ENCODE assay signal across 9 mouse cellular contexts in the genomic region with DNA sequence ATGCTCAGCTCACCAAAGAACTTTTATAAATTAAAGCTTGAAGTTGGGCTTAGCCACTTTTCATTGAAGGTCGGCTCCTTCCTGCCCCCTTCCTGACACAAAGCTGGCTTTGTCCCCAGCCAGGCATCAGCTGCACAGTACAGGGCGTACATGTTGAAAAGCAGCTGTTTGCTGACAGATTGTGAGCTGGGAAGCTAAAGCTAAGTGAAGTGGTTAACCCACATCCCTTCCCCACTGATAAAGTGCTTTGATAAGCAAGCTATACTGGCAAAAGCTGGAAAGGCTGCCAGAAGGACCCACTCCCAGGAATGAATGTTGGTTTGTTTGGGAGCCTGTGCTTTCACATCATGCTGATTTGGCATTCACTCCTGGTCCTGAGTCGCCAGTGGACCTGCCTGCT.
DNase-seq lines count a peak whose midpoint lies in the region; ATAC-seq lines count a peak whose summit lies in the region.
"Had no signal": no experiment of that assay in that cellular context is flagged by ENCODE, and none has a peak within 500 bp of the region (broad histone marks: within the 10 kb centered on the region; RNA-seq: fewer than 3 reads in every experiment).

No protein-coding gene starts in this region.

- peak; percentile 87 for ATAC-seq in hindbrain, embryonic 11.5 days (ENCODE audit: low FRiP score)

- peaks cover 12% of the 10 kb centered on the region for H3K4me1 ChIP-seq in forebrain, embryonic 10.5 days
- H3K4me1 ChIP-seq in hindbrain, embryonic 11.5 days (replicated peaks; ENCODE audit: control insufficient read depth, insufficient read depth, low read length): no peaks in the 10 kb centered on the region

- no peak overlapping the region for H3K9ac ChIP-seq in hindbrain, embryonic 11.5 days (ENCODE audit: low read depth, low read length)
- H3K9ac ChIP-seq: embryonic facial prominence, embryonic 13.5 days had no signal

- no peaks in the 10 kb centered on the region for H3K27me3 ChIP-seq in forebrain, embryonic 10.5 days (ENCODE audit: poor library complexity, severe bottlenecking)
- no peaks in the 10 kb centered on the region for H3K27me3 ChIP-seq in hindbrain, embryonic 11.5 days (ENCODE audit: control insufficient read depth, insufficient read depth, low read length)
- H3K27me3 ChIP-seq: embryonic facial prominence, embryonic 13.5 days had no signal

- peak; percentile 10 to 38 for DNase-seq in adrenal gland, adult (ENCODE audit: inconsistent age in 2 of 2, low spot score in 1 of 2)
- no peak for DNase-seq in adrenal gland, adult 18-20 months (ENCODE audit: low spot score in 2 of 2)
- DNase-seq in forebrain, embryonic 10.5 days (ENCODE audit: extremely low spot score, low spot score): peak; percentile 26
- peak; percentile 50 for DNase-seq in hindbrain, embryonic 11.5 days (ENCODE audit: low spot score)
- peak; percentile 13 to 62 for DNase-seq in lung, postnatal 4 days
- peak; percentile 56 for DNase-seq in thymus, postnatal 14 days
- no peak for DNase-seq in right cerebral cortex, adult 18-20 months
- no peak for DNase-seq in cerebellum, postnatal 25 days

- no peaks in the 10 kb centered on the region for H3K9me3 ChIP-seq in forebrain, embryonic 10.5 days
- no peaks in the 10 kb centered on the region for H3K9me3 ChIP-seq in hindbrain, embryonic 11.5 days (ENCODE audit: control insufficient read depth, low read length)
- H3K9me3 ChIP-seq: embryonic facial prominence, embryonic 13.5 days had no signal

- no peak overlapping the region for H3K4me2 ChIP-seq in hindbrain, embryonic 11.5 days (replicated peaks; ENCODE audit: low read depth, low read length)
- H3K4me2 ChIP-seq: embryonic facial prominence, embryonic 13.5 days had no signal

- no peak overlapping the region for H3K4me3 ChIP-seq in forebrain, embryonic 10.5 days
- H3K4me3 ChIP-seq in hindbrain, embryonic 11.5 days (ENCODE audit: low read depth, low read length): no peak overlapping the region
- H3K4me3 ChIP-seq: embryonic facial prominence, embryonic 13.5 days had no signal

- 18% methylated on average over 3 of the region's 3 CpGs for WGBS in forebrain, embryonic 10.5 days
- 26% methylated on average over 3 of the region's 3 CpGs for WGBS in hindbrain, embryonic 11.5 days

- no peaks in the 10 kb centered on the region for H3K36me3 ChIP-seq in forebrain, embryonic 10.5 days (replicated peaks)
- H3K36me3 ChIP-seq in hindbrain, embryonic 11.5 days (ENCODE audit: control insufficient read depth, insufficient read depth, low read length): no peaks in the 10 kb centered on the region
- H3K36me3 ChIP-seq: embryonic facial prominence, embryonic 13.5 days had no signal

- H3K27ac ChIP-seq in forebrain, embryonic 10.5 days: peak overlapping the region; percentile 64; the same call in 1 of the 2 replicates
- no peak overlapping the region for H3K27ac ChIP-seq in hindbrain, embryonic 11.5 days (ENCODE audit: low read depth, low read length)
- H3K27ac ChIP-seq: embryonic facial prominence, embryonic 13.5 days had no signal

Comparison
In these comparisons a context has a peak if more than half of its experiments do, and no peak if none do; other contexts are left out.
1. DNase-seq: peak in adrenal gland, adult (2 of 2), forebrain, embryonic 10.5 days (single experiment), hindbrain, embryonic 11.5 days (single experiment), lung, postnatal 4 days (2 of 2) and thymus, postnatal 14 days (single experiment); none in adrenal gland, adult 18-20 months (0 of 2), right cerebral cortex, adult 18-20 months (single experiment) and cerebellum, postnatal 25 days (0 of 2).